15 mouse cellular contexts compared by ENCODE assay signal in genomic region chr3:145634002-145634710, GRCm38 (mm10). TPM values are rescaled to one million over a fixed set of nuclear protein-coding genes. Genes with fewer than 3 reads are reported as not detected.
A peak's percentile ranks its signal among the peaks of the same experiment; 100 is the strongest.
DNase-seq lines count a peak whose midpoint lies in the region; ATAC-seq and TF ChIP-seq lines count a peak whose summit lies in the region.
"Had no signal": no experiment of that assay in that cellular context is flagged by ENCODE, and none has a peak within 500 bp of the region (broad histone marks: within the 10 kb centered on the region; RNA-seq: fewer than 3 reads in every experiment).

No protein-coding gene starts in this region.

- H3K36me3 ChIP-seq in lung, embryonic 16.5 days (ENCODE audit: control insufficient read depth, insufficient read depth, low read length) = no peaks in the 10 kb centered on the region
- H3K36me3 ChIP-seq in kidney, postnatal 0 days (ENCODE audit: insufficient read depth, low read length) = no peaks in the 10 kb centered on the region
- no peaks in the 10 kb centered on the region for H3K36me3 ChIP-seq in liver, embryonic 14.5 days (replicated peaks; ENCODE audit: control insufficient read depth, insufficient read depth, low read depth)
- H3K36me3 ChIP-seq: embryonic facial prominence, embryonic 15.5 days; heart, embryonic 15.5 days had no signal

- no peak for TF ChIP-seq CTCF in kidney, postnatal 0 days (IDR thresholded peaks at IDR 0.05; ENCODE audit: low read depth)
- TF ChIP-seq CTCF in liver, embryonic 14.5 days (IDR thresholded peaks at IDR 0.05; ENCODE audit: low read depth) = no peak
- no peak for TF ChIP-seq CTCF in left cerebral cortex, adult 2 months (IDR thresholded peaks at IDR 0.05)

- H3K27ac ChIP-seq in lung, embryonic 16.5 days (ENCODE audit: low read length) = no peak overlapping the region
- H3K27ac ChIP-seq in kidney, postnatal 0 days = peak overlapping the region; percentile 60
- no peak overlapping the region for H3K27ac ChIP-seq in liver, embryonic 14.5 days
- H3K27ac ChIP-seq in left cerebral cortex, adult 2 months = no peak overlapping the region
- H3K27ac ChIP-seq: embryonic facial prominence, embryonic 15.5 days; forebrain, embryonic 13.5 days; heart, embryonic 15.5 days had no signal

- WGBS in lung, embryonic 16.5 days = 54% methylated on average over 14 of the region's 14 CpGs
- 62% methylated on average over 14 of the region's 14 CpGs for WGBS in kidney, postnatal 0 days
- WGBS in liver, embryonic 14.5 days (ENCODE audit: insufficient replicate concordance) = 49% methylated on average over 14 of the region's 14 CpGs

- H3K9ac ChIP-seq in lung, embryonic 16.5 days (ENCODE audit: low read length) = no peak overlapping the region
- no peak overlapping the region for H3K9ac ChIP-seq in kidney, postnatal 0 days (ENCODE audit: low read depth, low read length)
- no peak overlapping the region for H3K9ac ChIP-seq in liver, embryonic 14.5 days (replicated peaks)
- H3K9ac ChIP-seq: embryonic facial prominence, embryonic 15.5 days; forebrain, embryonic 13.5 days; heart, embryonic 15.5 days had no signal

- H3K4me1 ChIP-seq in lung, embryonic 16.5 days (replicated peaks; ENCODE audit: control insufficient read depth, insufficient read depth, low read length) = peaks cover 10% of the 10 kb centered on the region; the same call in 1 of the 2 replicates
- peaks cover 10% of the 10 kb centered on the region for H3K4me1 ChIP-seq in kidney, postnatal 0 days (replicated peaks; ENCODE audit: insufficient read depth, low read length)
- peaks cover 0 to 3% of the 10 kb centered on the region in 2 experiments; a peak in 2 of 4 replicates for H3K4me1 ChIP-seq in liver, embryonic 14.5 days (replicated peaks; ENCODE audit: control insufficient read depth in 2 of 2, insufficient read depth in 2 of 2, low read length in 1 of 2)
- H3K4me1 ChIP-seq: forebrain, embryonic 13.5 days had no signal

- DNase-seq in lung, postnatal 25 days (ENCODE audit: low spot score) = no peak
- DNase-seq in kidney, postnatal 0 days (ENCODE audit: low spot score) = peak; percentile 53
- no peak for DNase-seq in liver, embryonic 14.5 days (ENCODE audit: low read depth in 3 of 3, low spot score in 3 of 3)
- peak; percentile 75 for DNase-seq in yolk sac, embryonic 10.5 days (ENCODE audit: low spot score)
- no peak for DNase-seq in thymus, postnatal 25 days
- no peak for DNase-seq in right cerebral cortex, postnatal 25 days
- no peak for DNase-seq in left cerebral cortex, adult 2 months (ENCODE audit: extremely low spot score in 1 of 2, low spot score in 2 of 2)
- DNase-seq: adrenal gland, adult 8-10 months; cerebellum, adult 9-10 months; heart, adult 18-20 months; lung, postnatal 10 days had no signal

- H3K9me3 ChIP-seq in lung, embryonic 16.5 days (ENCODE audit: control insufficient read depth, low read length) = no peaks in the 10 kb centered on the region
- H3K9me3 ChIP-seq in kidney, postnatal 0 days (replicated peaks; ENCODE audit: low read length) = no peaks in the 10 kb centered on the region
- H3K9me3 ChIP-seq in liver, embryonic 14.5 days (ENCODE audit: control insufficient read depth, low read length) = no peaks in the 10 kb centered on the region
- H3K9me3 ChIP-seq: embryonic facial prominence, embryonic 15.5 days; forebrain, embryonic 13.5 days; heart, embryonic 15.5 days had no signal

- H3K4me3 ChIP-seq in lung, embryonic 16.5 days (ENCODE audit: low read length) = no peak overlapping the region
- H3K4me3 ChIP-seq in kidney, postnatal 0 days (replicated peaks; ENCODE audit: low read depth, low read length) = no peak overlapping the region
- no peak overlapping the region for H3K4me3 ChIP-seq in liver, embryonic 14.5 days (ENCODE audit: insufficient read depth in 1 of 2, low read depth in 2 of 2, low read length in 2 of 2)
- no peak overlapping the region for H3K4me3 ChIP-seq in left cerebral cortex, adult 2 months
- H3K4me3 ChIP-seq: embryonic facial prominence, embryonic 15.5 days; forebrain, embryonic 13.5 days; heart, embryonic 15.5 days had no signal

- peak; percentile 34; the same call in 1 of the 2 replicates for ATAC-seq in lung, embryonic 16.5 days (ENCODE audit: low read depth)
- peak; percentile 86 for ATAC-seq in kidney, postnatal 0 days (replicated peaks; ENCODE audit: low FRiP score, low read depth)
- ATAC-seq in liver, embryonic 14.5 days (ENCODE audit: insufficient read depth) = peak; percentile 38; the same call in 1 of the 2 replicates
- ATAC-seq: forebrain, embryonic 13.5 days had no signal

- H3K4me2 ChIP-seq in lung, embryonic 16.5 days (ENCODE audit: low read depth, low read length) = no peak overlapping the region
- H3K4me2 ChIP-seq in kidney, postnatal 0 days (ENCODE audit: low read length) = no peak overlapping the region
- peak overlapping the region; percentile 8; the same call in 1 of the 2 replicates for H3K4me2 ChIP-seq in liver, embryonic 14.5 days (ENCODE audit: low read depth)
- H3K4me2 ChIP-seq: embryonic facial prominence, embryonic 15.5 days; forebrain, embryonic 13.5 days; heart, embryonic 15.5 days had no signal

- no peak for TF ChIP-seq EP300 in liver, embryonic 14.5 days (IDR thresholded peaks at IDR 0.05; ENCODE audit: low read depth)

- H3K27me3 ChIP-seq in lung, embryonic 16.5 days (ENCODE audit: control insufficient read depth, insufficient read depth, low read depth, low read length) = no peaks in the 10 kb centered on the region
- H3K27me3 ChIP-seq in kidney, postnatal 0 days (ENCODE audit: insufficient read depth, low read length) = no peaks in the 10 kb centered on the region
- H3K27me3 ChIP-seq in liver, embryonic 14.5 days (ENCODE audit: control insufficient read depth, insufficient read depth, low read length) = no peaks in the 10 kb centered on the region
- H3K27me3 ChIP-seq: embryonic facial prominence, embryonic 15.5 days; forebrain, embryonic 13.5 days; heart, embryonic 15.5 days had no signal

- intact Hi-C loops in left cerebral cortex, adult 2 months (cut with DNase I) = no loop called here

RNA-seq across cellular contexts. Expression of gene Ccn1, which starts 15.6 kb away (rescaled TPM):
- polyA plus RNA-seq in lung, embryonic 16.5 days (2015; fragmentation: Nextera tagmentation; extraction: Ambion mirVana) = 60.1 and 78.3 TPM in 2 replicates
- 74.8 and 86.4 TPM in 2 replicates for polyA plus RNA-seq in kidney, postnatal 0 days (2015; fragmentation: Nextera tagmentation; extraction: Ambion mirVana)
- 2.8 and 3.0 TPM in 2 replicates for polyA plus RNA-seq in liver, embryonic 14.5 days (2012; rRNA removed)
- 3.2 and 4.3 TPM in 2 replicates for polyA plus RNA-seq in liver, embryonic 14.5 days (2014; fragmentation: Nextera tagmentation; extraction: Ambion mirVana)
- 10 to 100 TPM in 1 of 2 experiments, 1 to 10 TPM in 1; 7.8 to 12.6 TPM for total RNA-seq in left cerebral cortex, adult 2 months (2021)

RNA-seq across cellular contexts. Expression of gene Znhit6, which starts 58.2 kb away (rescaled TPM):
- 25.9 and 27.9 TPM in 2 replicates for polyA plus RNA-seq in lung, embryonic 16.5 days (2015; fragmentation: Nextera tagmentation; extraction: Ambion mirVana)
- 28.6 and 31.8 TPM in 2 replicates for polyA plus RNA-seq in kidney, postnatal 0 days (2015; fragmentation: Nextera tagmentation; extraction: Ambion mirVana)
- 3.7 and 8.5 TPM in 2 replicates for polyA plus RNA-seq in liver, embryonic 14.5 days (2012; rRNA removed)
- polyA plus RNA-seq in liver, embryonic 14.5 days (2014; fragmentation: Nextera tagmentation; extraction: Ambion mirVana) = 14.0 and 14.1 TPM in 2 replicates
- total RNA-seq in left cerebral cortex, adult 2 months (2021) = 10 to 100 TPM; 16.1 to 17.7 TPM

Comparison
In these comparisons a context has a peak if more than half of its experiments do, and no peak if none do; other contexts are left out.
1. ATAC-seq: peak in every context shown above with its lines; median percentile 86 in kidney, postnatal 0 days; 38 in liver, embryonic 14.5 days; 34 in lung, embryonic 16.5 days.
2. DNase-seq: peak in kidney, postnatal 0 days (single experiment) and yolk sac, embryonic 10.5 days (single experiment); none in lung, postnatal 25 days (single experiment), liver, embryonic 14.5 days (0 of 3), thymus, postnatal 25 days (single experiment), right cerebral cortex, postnatal 25 days (single experiment) and left cerebral cortex, adult 2 months (0 of 2).
3. RNA of gene Ccn1, which starts 15.6 kb away (polyA plus RNA-seq): 60.1 to 78.3 TPM in lung, embryonic 16.5 days and 74.8 to 86.4 TPM in kidney, postnatal 0 days; 2.8 to 4.3 TPM in liver, embryonic 14.5 days; every median in the first group is over 10 times any median in the second.